Mouse (Mus musculus): ENCODE data around the gene Ttc1. TPM values are rescaled to one million over a fixed set of nuclear protein-coding genes. Genes with fewer than 3 reads are reported as not detected.

The Ttc1 gene
- polyA plus RNA-seq, 1 experiment, result 57.0 TPM

GRCm38 (mm10) chr11:43703552-43703951, 44.3 kb downstream of the Ttc1 start:
- no peak for DNase-seq (ENCODE audit: low spot score)

- DNase-seq (ENCODE audit: low spot score), result no peak
Observed at GRCm38 (mm10) chr11:43700291-43700690, 47.5 kb downstream of the Ttc1 start.

- DNase-seq (ENCODE audit: low spot score), result no peak
Observed at GRCm38 (mm10) chr11:43698621-43699020, 49.2 kb downstream of the Ttc1 start.

GRCm38 (mm10) chr11:43696623-43697022, 51.2 kb downstream of the Ttc1 start:
- DNase-seq (ENCODE audit: low spot score), result no peak

- DNase-seq (ENCODE audit: low spot score), result no peak
Observed at GRCm38 (mm10) chr11:43688850-43689249, 59.0 kb downstream of the Ttc1 start.

- peak; percentile 66 for DNase-seq (ENCODE audit: low spot score)
Observed at GRCm38 (mm10) chr11:43682415-43683217, 65.2 kb downstream of the Ttc1 start.

GRCm38 (mm10) chr11:43681472-43682414, 66.1 kb downstream of the Ttc1 start, which contains the start of gene Pwwp2a:
Gene Pwwp2a, plus strand, starts transcription at chr11:43681998.
- peak; percentile 95 for DNase-seq (ENCODE audit: low spot score)

Other genes with a start within 250 kb of the Ttc1 start
- gene Ccnjl, start 219.2 kb downstream of the Ttc1 start, polyA plus RNA-seq (2012; rRNA removed), result 3.3 and 4.0 TPM in 2 replicates
- 0.50 and 0.55 TPM in 2 replicates for gene 4933415A04Rik, start 161.0 kb downstream of the Ttc1 start, polyA plus RNA-seq (2012; rRNA removed)
- 1.6 and 3.0 TPM in 2 replicates for gene Fabp6, start 146.5 kb downstream of the Ttc1 start, polyA plus RNA-seq (2012; rRNA removed)
- gene Pwwp2a, start 66.0 kb downstream of the Ttc1 start, polyA plus RNA-seq (2012; rRNA removed), result 25.2 and 25.5 TPM in 2 replicates
- 2.2 and 3.0 TPM in 2 replicates for gene Adra1b, start 153.2 kb upstream of the Ttc1 start, polyA plus RNA-seq (2012; rRNA removed)